7 mouse cellular contexts compared by ENCODE assay signal in the genomic region with DNA sequence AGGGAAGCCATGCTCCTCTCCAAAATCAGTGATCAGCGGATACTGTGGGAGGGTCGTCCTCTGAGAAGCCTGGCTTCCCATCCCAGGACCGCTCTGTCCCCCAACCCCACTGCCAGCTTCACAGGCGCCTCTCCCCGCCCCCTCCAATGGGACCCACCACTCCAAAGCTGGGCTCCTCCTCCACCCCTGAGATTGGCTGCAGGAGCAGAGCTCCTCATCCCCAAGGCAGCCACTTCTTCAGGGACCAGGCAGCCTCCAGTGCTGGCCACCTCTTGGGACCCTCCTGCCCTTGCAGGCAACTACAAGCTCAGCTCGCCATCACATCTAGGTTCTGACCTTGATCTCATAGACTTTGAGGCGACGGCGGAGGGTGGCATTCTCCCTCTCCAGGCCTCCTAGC. TPM values are rescaled to one million over a fixed set of nuclear protein-coding genes. Genes with fewer than 3 reads are reported as not detected.
DNase-seq lines count a peak whose midpoint lies in the region; ATAC-seq and TF ChIP-seq lines count a peak whose summit lies in the region.

No protein-coding gene starts in this region.

- H3K4me1 ChIP-seq in lung, postnatal 0 days (ENCODE audit: insufficient read depth, low read depth, low read length) = 0 out of 2 replicates have a peak, but pooled peaks cover 5% of the 10 kb centered on the region
- peaks cover 19% of the 10 kb centered on the region for H3K4me1 ChIP-seq in forebrain, postnatal 0 days (ENCODE audit: insufficient read depth)
- H3K4me1 ChIP-seq in limb, embryonic 15.5 days = peaks cover 59% of the 10 kb centered on the region
- H3K4me1 ChIP-seq in stomach, embryonic 15.5 days = peaks cover 38% of the 10 kb centered on the region

- no peak overlapping the region for H3K9ac ChIP-seq in lung, postnatal 0 days (replicated peaks; ENCODE audit: low read depth)
- H3K9ac ChIP-seq in forebrain, postnatal 0 days = no peak overlapping the region
- H3K9ac ChIP-seq in limb, embryonic 15.5 days = no peak overlapping the region
- no peak overlapping the region for H3K9ac ChIP-seq in stomach, embryonic 15.5 days

- peak overlapping the region; percentile 93 for H3K4me2 ChIP-seq in lung, postnatal 0 days (replicated peaks; ENCODE audit: low read depth, low read length)
- H3K4me2 ChIP-seq in forebrain, postnatal 0 days (ENCODE audit: low read depth) = peak overlapping the region; percentile 82
- H3K4me2 ChIP-seq in limb, embryonic 15.5 days = peak overlapping the region; percentile 85
- peak overlapping the region; percentile 93 for H3K4me2 ChIP-seq in stomach, embryonic 15.5 days

- TF ChIP-seq EP300 in lung, postnatal 0 days (IDR thresholded peaks at IDR 0.05) = no peak

- no peaks in the 10 kb centered on the region for H3K27me3 ChIP-seq in lung, postnatal 0 days (replicated peaks; ENCODE audit: insufficient read depth, low read length)
- H3K27me3 ChIP-seq in forebrain, postnatal 0 days (ENCODE audit: insufficient read depth, low read length) = no peaks in the 10 kb centered on the region
- H3K27me3 ChIP-seq in limb, embryonic 15.5 days = no peaks in the 10 kb centered on the region
- no peaks in the 10 kb centered on the region for H3K27me3 ChIP-seq in stomach, embryonic 15.5 days (replicated peaks)

- 34% methylated on average over 9 of the region's 9 CpGs for WGBS in lung, postnatal 0 days
- 34% methylated on average over 9 of the region's 9 CpGs for WGBS in forebrain, postnatal 0 days
- WGBS in limb, embryonic 15.5 days = 45% methylated on average over 9 of the region's 9 CpGs
- WGBS in stomach, embryonic 15.5 days = 45% methylated on average over 9 of the region's 9 CpGs

- H3K27ac ChIP-seq in lung, postnatal 0 days (ENCODE audit: low read length) = peak overlapping the region; percentile 88
- H3K27ac ChIP-seq in forebrain, postnatal 0 days (ENCODE audit: low read depth, low read length) = no peak overlapping the region
- no peak overlapping the region for H3K27ac ChIP-seq in limb, embryonic 15.5 days
- peak overlapping the region; percentile 78; the same call in 1 of the 2 replicates for H3K27ac ChIP-seq in stomach, embryonic 15.5 days

- H3K9me3 ChIP-seq in lung, postnatal 0 days (ENCODE audit: low read length) = no peaks in the 10 kb centered on the region
- H3K9me3 ChIP-seq in forebrain, postnatal 0 days (ENCODE audit: low read length) = no peaks in the 10 kb centered on the region
- no peaks in the 10 kb centered on the region for H3K9me3 ChIP-seq in limb, embryonic 15.5 days
- H3K9me3 ChIP-seq in stomach, embryonic 15.5 days = no peaks in the 10 kb centered on the region

- no peak for ATAC-seq in lung, postnatal 0 days
- ATAC-seq in forebrain, postnatal 0 days = no peak
- ATAC-seq in limb, embryonic 15.5 days (ENCODE audit: insufficient number of reproducible peaks, low FRiP score, low TSS enrichment, low read depth) = no peak
- no peak for ATAC-seq in stomach, embryonic 15.5 days (ENCODE audit: insufficient read depth, low FRiP score, low read depth)

- no peaks in the 10 kb centered on the region for H3K36me3 ChIP-seq in lung, postnatal 0 days (ENCODE audit: insufficient read depth, low read length)
- H3K36me3 ChIP-seq in forebrain, postnatal 0 days (ENCODE audit: insufficient read depth) = peaks cover 23% of the 10 kb centered on the region
- H3K36me3 ChIP-seq in limb, embryonic 15.5 days = peaks cover 39% of the 10 kb centered on the region
- H3K36me3 ChIP-seq in stomach, embryonic 15.5 days = 0 out of 2 replicates have a peak, but pooled peaks cover 7% of the 10 kb centered on the region

- no peak for TF ChIP-seq CTCF in lung, postnatal 0 days (IDR thresholded peaks at IDR 0.05)
- TF ChIP-seq CTCF in forebrain, postnatal 0 days (IDR thresholded peaks at IDR 0.05; ENCODE audit: low read depth) = no peak

- no peak for DNase-seq in lung, postnatal 0 days (ENCODE audit: low spot score)
- DNase-seq in lung, postnatal 36 days = no peak
- no peak for DNase-seq in forebrain, postnatal 0 days
- no peak for DNase-seq in thymus, postnatal 4 days
- no peak for DNase-seq in embryo, embryonic 10.5 days (ENCODE audit: low spot score)

- peak overlapping the region; percentile 77 for H3K4me3 ChIP-seq in lung, postnatal 0 days (ENCODE audit: low read depth, low read length)
- no peak overlapping the region for H3K4me3 ChIP-seq in forebrain, postnatal 0 days (ENCODE audit: low read depth, low read length)
- peak overlapping the region; percentile 82 for H3K4me3 ChIP-seq in limb, embryonic 15.5 days
- peak overlapping the region; percentile 75 for H3K4me3 ChIP-seq in stomach, embryonic 15.5 days (replicated peaks)

RNA-seq across cellular contexts. Expression of gene Tbkbp1, which starts 2.3 kb away (rescaled TPM):
- 8.1 and 8.9 TPM in 2 replicates for polyA plus RNA-seq in lung, postnatal 0 days (2015; fragmentation: Nextera tagmentation; extraction: Ambion mirVana)
- total RNA-seq in forebrain, postnatal 0 days (2014; rRNA removed) = 35.8 and 36.4 TPM in 2 replicates
- 9.2 and 9.9 TPM in 2 replicates for polyA plus RNA-seq in forebrain, postnatal 0 days (2015; fragmentation: Nextera tagmentation; extraction: Ambion mirVana)
- polyA plus RNA-seq in limb, embryonic 15.5 days (2015; fragmentation: Nextera tagmentation; extraction: Ambion mirVana) = 6.8 and 7.8 TPM in 2 replicates
- 4.1 and 5.3 TPM in 2 replicates for polyA plus RNA-seq in stomach, embryonic 15.5 days (2015; fragmentation: Nextera tagmentation; extraction: Ambion mirVana)

RNA-seq across cellular contexts. Expression of gene Tbx21, which starts 33.9 kb away (rescaled TPM):
- polyA plus RNA-seq in lung, postnatal 0 days (2015; fragmentation: Nextera tagmentation; extraction: Ambion mirVana) = 0.12 and 0.13 TPM in 2 replicates
- 1.6 and 1.7 TPM in 2 replicates for total RNA-seq in forebrain, postnatal 0 days (2014; rRNA removed)
- 2.2 and 2.9 TPM in 2 replicates for polyA plus RNA-seq in forebrain, postnatal 0 days (2015; fragmentation: Nextera tagmentation; extraction: Ambion mirVana)
- polyA plus RNA-seq in limb, embryonic 15.5 days (2015; fragmentation: Nextera tagmentation; extraction: Ambion mirVana) = 0.14 TPM in 1 of 2 replicates, not detected in the other
- 0.24 TPM in 1 of 2 replicates, not detected in the other for polyA plus RNA-seq in stomach, embryonic 15.5 days (2015; fragmentation: Nextera tagmentation; extraction: Ambion mirVana)

RNA-seq across cellular contexts. Expression of gene Kpnb1, which starts 38.7 kb away (rescaled TPM):
- polyA plus RNA-seq in lung, postnatal 0 days (2015; fragmentation: Nextera tagmentation; extraction: Ambion mirVana) = 17.0 and 20.3 TPM in 2 replicates
- total RNA-seq in forebrain, postnatal 0 days (2014; rRNA removed) = 112 and 124 TPM in 2 replicates
- polyA plus RNA-seq in forebrain, postnatal 0 days (2015; fragmentation: Nextera tagmentation; extraction: Ambion mirVana) = 19.2 and 24.6 TPM in 2 replicates
- polyA plus RNA-seq in limb, embryonic 15.5 days (2015; fragmentation: Nextera tagmentation; extraction: Ambion mirVana) = 42.7 and 44.3 TPM in 2 replicates
- polyA plus RNA-seq in stomach, embryonic 15.5 days (2015; fragmentation: Nextera tagmentation; extraction: Ambion mirVana) = 47.2 and 50.2 TPM in 2 replicates

Comparison
In these comparisons a context has a peak if more than half of its experiments do, and no peak if none do; other contexts are left out.
1. H3K27ac ChIP-seq: peak in lung, postnatal 0 days (single experiment) and stomach, embryonic 15.5 days (single experiment); none in forebrain, postnatal 0 days (single experiment) and limb, embryonic 15.5 days (single experiment).
2. Peak in every context shown above with its lines, with median percentiles within 50 percentile points of each other: H3K4me2 ChIP-seq.